Mouse (Mus musculus) thymus, postnatal 0 days (tissue): Measurements from ENCODE around the gene Gif. TPM values are rescaled to one million over a fixed set of nuclear protein-coding genes. Genes with fewer than 3 reads are reported as not detected.

ENCODE experiments used
- DNase-seq: peaks from one replicate; pipeline ENCODE4 v3.0.0-alpha.2; 2015; ENCODE audit warnings: low spot score
- polyA plus RNA-seq: library from polyadenylated mRNA; unstranded; fragments of >200 nt; fragmentation: Nextera tagmentation; extraction: Ambion mirVana; gene quantifications from 2 replicates; pipeline ENCODE4 v1.2.1, GENCODE M21; 2015

Gene Gif
- polyA plus RNA-seq, 1 experiment from 2014 or later: not detected

GRCm38 (mm10) chr19:11793741-11794359 is 46.5 kb downstream of the Gif start:
- no peak for DNase-seq

GRCm38 (mm10) chr19:11794447-11794846 is 47.1 kb downstream of the Gif start:
- DNase-seq: no peak

GRCm38 (mm10) chr19:11800531-11801315 is 53.4 kb downstream of the Gif start:
- DNase-seq: no peak

- no peak for DNase-seq
Measured at GRCm38 (mm10) chr19:11804423-11804822, 57.1 kb downstream of the Gif start.

- peak; percentile 18 for DNase-seq
Measured at GRCm38 (mm10) chr19:11807251-11807650, 59.9 kb downstream of the Gif start.

GRCm38 (mm10) chr19:11807822-11808221 is 60.5 kb downstream of the Gif start:
- no peak for DNase-seq

- no peak for DNase-seq
Measured at GRCm38 (mm10) chr19:11808452-11808851, 61.1 kb downstream of the Gif start.

GRCm38 (mm10) chr19:11810003-11810758 is 62.8 kb downstream of the Gif start:
- no peak for DNase-seq

GRCm38 (mm10) chr19:11810856-11811255 is 63.5 kb downstream of the Gif start:
- DNase-seq: no peak

- DNase-seq: no peak
Measured at GRCm38 (mm10) chr19:11811688-11812365, 64.5 kb downstream of the Gif start.

Other genes starting within 250 kb of the Gif start
- gene Ms4a6b, start 231.0 kb upstream of the Gif start, polyA plus RNA-seq: 38.0 and 44.1 TPM in 2 replicates
- 2.0 and 2.4 TPM in 2 replicates for gene Ms4a4d, start 210.8 kb upstream of the Gif start, polyA plus RNA-seq
- 7.6 and 8.7 TPM in 2 replicates for gene Ms4a6d, start 142.7 kb upstream of the Gif start, polyA plus RNA-seq
- gene Ms4a2, start 123.8 kb upstream of the Gif start, polyA plus RNA-seq: 0.17 TPM in 1 of 2 replicates, not detected in the other
- 0.32 and 0.49 TPM in 2 replicates for gene Ms4a3, start 106.7 kb upstream of the Gif start, polyA plus RNA-seq
- not detected in 2 replicates for gene Oosp2, start 87.0 kb upstream of the Gif start, polyA plus RNA-seq
- 0.24 and 0.56 TPM in 2 replicates for gene Oosp1, start 56.4 kb upstream of the Gif start, polyA plus RNA-seq
- not detected in 2 replicates for gene Oosp3, start 50.5 kb upstream of the Gif start, polyA plus RNA-seq
- 52.1 and 54.3 TPM in 2 replicates for gene Mrpl16, start 22.8 kb downstream of the Gif start, polyA plus RNA-seq
- gene Stx3, start 71.8 kb downstream of the Gif start, polyA plus RNA-seq: 4.4 and 4.8 TPM in 2 replicates
- gene Olfr1417, start 91.7 kb downstream of the Gif start, polyA plus RNA-seq: not detected in 2 replicates
- not detected in 2 replicates for gene Olfr1418, start 113.5 kb downstream of the Gif start, polyA plus RNA-seq
- gene Olfr1419, start 127.6 kb downstream of the Gif start, polyA plus RNA-seq: not detected in 2 replicates
- not detected in 2 replicates for gene Olfr1420, start 139.0 kb downstream of the Gif start, polyA plus RNA-seq
- 12.5 and 13.1 TPM in 2 replicates for gene Patl1, start 164.8 kb downstream of the Gif start, polyA plus RNA-seq
- gene Osbp, start 218.4 kb downstream of the Gif start, polyA plus RNA-seq: 5.4 and 6.5 TPM in 2 replicates